Mouse (Mus musculus) heart, embryonic 13.5 days (tissue): Measurements from ENCODE around the gene Celsr1. TPM values are rescaled to one million over a fixed set of nuclear protein-coding genes. Genes with fewer than 3 reads are reported as not detected.

Experiments used
- ATAC-seq: fragments of 200-750 bp; cut with Nextera tagmentation; 2 replicates; pipeline ENCODE4 v1.8.0; 2017; ENCODE audit warnings: moderate TSS enrichment; ENCODE audit not compliant: insufficient number of reproducible peaks, low FRiP score, low TSS enrichment; ENCODE audit errors: extremely low read depth
- H3K27ac ChIP-seq: fragments of 300-500 bp; sonication (generic); replicated peaks from 2 replicates; pipeline ENCODE4 v1.5.1; 2015; ENCODE audit warnings: moderate library complexity, mild to moderate bottlenecking, inconsistent platforms
- H3K27me3 ChIP-seq: fragments of 300-500 bp; sonication (generic); replicated peaks from 2 replicates; pipeline ENCODE4 v1.6.1; 2015; ENCODE audit warnings: mild to moderate bottlenecking, inconsistent platforms
- H3K36me3 ChIP-seq: fragments of 300-500 bp; sonication (generic); 2 replicates; pipeline ENCODE4 v1.6.1; 2015; ENCODE audit warnings: mild to moderate bottlenecking, inconsistent platforms
- H3K4me1 ChIP-seq: fragments of 300-500 bp; sonication (generic); 2 replicates; pipeline ENCODE4 v1.6.1; 2015; ENCODE audit warnings: inconsistent platforms
- H3K4me2 ChIP-seq: fragments of 300-500 bp; sonication (generic); 2 replicates; pipeline ENCODE4 v1.6.1; 2015; ENCODE audit warnings: inconsistent platforms, mild to moderate bottlenecking, moderate library complexity
- H3K4me3 ChIP-seq: fragments of 300-500 bp; sonication (generic); 2 replicates; pipeline ENCODE4 v1.5.1; 2015; ENCODE audit warnings: moderate library complexity, mild to moderate bottlenecking, inconsistent platforms
- H3K9ac ChIP-seq: fragments of 300-500 bp; sonication (generic); 2 replicates; pipeline ENCODE4 v1.6.1; 2015; ENCODE audit warnings: inconsistent platforms, mild to moderate bottlenecking, moderate library complexity
- H3K9me3 ChIP-seq: fragments of 300-500 bp; sonication (generic); 2 replicates; pipeline ENCODE4 v1.6.1; 2016; ENCODE audit warnings: inconsistent platforms
- WGBS: fragments of 180-500 bp; shearing (Covaris S2); methylation state at CpG from one replicate; pipeline ENCODE4 v1.1.7; 2015; ENCODE audit warnings: mixed read lengths; 5-methylcytosine and 5-hydroxymethylcytosine counted together
- polyA plus RNA-seq: library from polyadenylated mRNA; unstranded; fragments of >200 nt; fragmentation: Nextera tagmentation; extraction: Ambion mirVana; gene quantifications from 2 replicates; pipeline ENCODE4 v1.2.1, GENCODE M21; 2015

The Celsr1 gene
- 1.3 and 1.4 TPM in 2 replicates for polyA plus RNA-seq

GRCm38 (mm10) chr15:86033191-86033841 lies at the start of gene Celsr1:
Gene Celsr1 (minus strand): TSS chr15:86033777.
- Histone ChIP-seq H3K27ac (peak within 1 kb of the TSS; percentile 58), H3K27me3 (peaks cover 50% of the 10 kb centered on the region), H3K36me3 (peaks cover 22% of the 10 kb centered on the region), H3K4me1 (peaks cover 47% of the 10 kb centered on the region), H3K9ac (peak within 1 kb of the TSS; percentile 82), H3K9me3 (0 out of 2 replicates have a peak, but pooled peaks cover 3% of the 10 kb centered on the region), H3K4me2 (peak within 1 kb of the TSS; percentile 90), H3K4me3 (peak within 1 kb of the TSS; percentile 68)
- WGBS = under 1% methylated on average over 77 of the region's 80 CpGs
- ATAC-seq = 0 out of 2 replicates have a peak, but pooled peaks have one; percentile 21

DNA sequence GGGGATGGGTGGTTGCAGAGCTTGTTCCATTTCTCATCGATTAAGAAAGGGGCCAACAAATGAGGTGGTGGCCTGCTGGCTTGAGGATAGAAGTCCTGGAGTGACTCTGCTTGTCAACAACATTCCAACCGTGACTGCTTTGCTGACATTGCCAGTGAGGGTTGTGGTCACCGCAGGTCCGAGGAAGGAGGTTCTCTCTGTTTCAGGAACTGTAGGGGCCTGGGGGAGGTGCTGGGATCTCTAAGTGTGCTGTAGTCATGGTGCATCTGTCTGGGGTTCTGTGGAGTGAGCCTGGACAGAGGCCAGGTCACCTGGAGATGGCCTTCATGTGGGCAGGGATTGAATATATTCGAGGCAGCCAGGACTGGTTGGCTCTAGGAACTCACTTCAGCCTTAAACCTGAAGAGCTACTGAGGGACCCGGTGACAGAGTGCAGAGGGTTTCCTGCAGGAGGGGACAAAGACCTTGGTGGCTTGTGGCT lies 49.7 kb upstream of the Celsr1 start:
- ATAC-seq = no peak
- H3K9me3 ChIP-seq = no peaks in the 10 kb centered on the region

DNA sequence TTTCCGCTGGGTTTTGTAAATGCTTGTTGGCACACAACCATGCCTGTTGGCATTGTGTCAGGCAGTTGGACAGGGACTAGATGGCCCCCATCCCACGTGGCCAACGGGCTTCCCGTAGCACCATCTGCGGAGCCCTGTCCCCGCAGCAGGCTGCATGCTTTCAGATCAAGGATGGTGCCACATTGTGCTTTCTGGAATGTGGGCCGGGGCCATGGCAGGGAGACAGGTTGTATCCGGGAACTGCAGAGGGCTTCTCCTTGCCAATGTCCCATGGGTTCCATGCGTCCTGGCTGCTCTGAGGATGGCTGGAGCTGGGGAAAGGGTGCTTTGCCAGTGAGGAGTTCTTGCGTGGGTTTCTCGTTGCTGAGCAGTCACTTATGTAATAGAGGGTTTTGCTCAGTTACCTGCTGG lies 49.0 kb upstream of the Celsr1 start:
- Histone ChIP-seq H3K27ac (peak overlapping the region; percentile 86), H3K27me3 (no peaks in the 10 kb centered on the region), H3K9me3 (no peaks in the 10 kb centered on the region), H3K36me3 (no peaks in the 10 kb centered on the region), H3K4me2 (peak overlapping the region; percentile 49), H3K4me3 (no peak overlapping the region), H3K4me1 (peaks cover 99% of the 10 kb centered on the region), H3K9ac (peak overlapping the region; percentile 37)
- ATAC-seq = no peak
- 72% methylated on average over 11 of the region's 11 CpGs for WGBS

More for the DNA sequence above, 49.7 kb upstream of the Celsr1 start:
- Histone ChIP-seq H3K4me1 (peaks cover 99% of the 10 kb centered on the region), H3K27me3 (no peaks in the 10 kb centered on the region), H3K27ac (peak overlapping the region; percentile 86), H3K9ac (peak overlapping the region; percentile 37), H3K4me3 (no peak overlapping the region), H3K36me3 (no peaks in the 10 kb centered on the region), H3K4me2 (peak overlapping the region; percentile 49)
- 12% methylated on average over 6 of the region's 6 CpGs for WGBS

DNA sequence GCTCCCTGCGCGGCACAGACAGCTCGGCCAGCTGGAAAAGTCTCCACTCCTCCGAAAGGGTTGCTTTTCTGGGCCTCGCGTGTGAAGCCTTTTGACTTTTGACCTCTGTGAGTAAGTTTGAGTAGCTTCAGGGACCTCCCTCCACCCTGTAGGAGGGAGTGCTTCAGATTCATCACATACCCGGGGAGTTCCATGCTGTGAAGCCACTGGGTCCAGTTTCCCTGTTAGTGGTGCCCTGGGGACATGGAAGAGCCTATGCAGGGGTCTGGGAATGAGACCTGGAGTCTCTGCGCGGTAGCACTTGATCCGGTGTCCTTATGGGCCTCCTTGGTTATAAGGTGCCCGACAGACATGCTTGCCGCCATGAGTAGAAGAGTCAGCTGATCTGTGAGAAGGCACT lies 48.1 kb upstream of the Celsr1 start:
- H3K4me1 ChIP-seq = peaks cover 97% of the 10 kb centered on the region
- H3K9me3 ChIP-seq = no peaks in the 10 kb centered on the region
- no peaks in the 10 kb centered on the region for H3K27me3 ChIP-seq
- ATAC-seq = no peak
- H3K36me3 ChIP-seq = no peaks in the 10 kb centered on the region
- H3K9ac ChIP-seq = 0 out of 2 replicates have a peak overlapping the region, but pooled peaks have one; percentile 21
- no peak overlapping the region for H3K4me2 ChIP-seq
- no peak overlapping the region for H3K4me3 ChIP-seq
- 73% methylated on average over 12 of the region's 12 CpGs for WGBS
- no peak overlapping the region for H3K27ac ChIP-seq

DNA sequence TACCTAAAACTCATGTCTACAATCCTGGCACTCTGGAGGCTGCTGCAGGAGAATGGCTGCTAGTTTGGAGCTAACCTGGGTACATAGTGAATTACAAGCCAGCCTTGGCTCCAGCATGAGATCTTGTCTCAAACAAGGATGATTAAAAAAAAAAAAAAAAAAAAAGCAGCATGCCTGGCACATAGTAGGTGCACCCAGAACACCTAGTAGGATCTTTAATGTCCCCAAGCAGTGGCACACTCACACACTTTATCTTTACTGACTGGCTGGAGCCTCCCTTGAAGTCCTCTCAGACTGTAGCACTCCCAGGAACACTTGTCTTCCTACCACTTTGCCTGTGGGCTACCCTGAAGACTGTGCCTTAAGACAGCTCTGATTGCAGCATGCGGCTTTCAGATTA lies 46.8 kb upstream of the Celsr1 start:
- Histone ChIP-seq H3K27ac (peak overlapping the region; percentile 70; the same call in 1 of the 2 replicates), H3K36me3 (no peaks in the 10 kb centered on the region), H3K9ac (no peak overlapping the region), H3K9me3 (no peaks in the 10 kb centered on the region), H3K27me3 (no peaks in the 10 kb centered on the region), H3K4me3 (no peak overlapping the region), H3K4me2 (no peak overlapping the region), H3K4me1 (peaks cover 97% of the 10 kb centered on the region)
- no peak for ATAC-seq
- WGBS = 94% methylated on average over 1 of the region's 1 CpGs

DNA sequence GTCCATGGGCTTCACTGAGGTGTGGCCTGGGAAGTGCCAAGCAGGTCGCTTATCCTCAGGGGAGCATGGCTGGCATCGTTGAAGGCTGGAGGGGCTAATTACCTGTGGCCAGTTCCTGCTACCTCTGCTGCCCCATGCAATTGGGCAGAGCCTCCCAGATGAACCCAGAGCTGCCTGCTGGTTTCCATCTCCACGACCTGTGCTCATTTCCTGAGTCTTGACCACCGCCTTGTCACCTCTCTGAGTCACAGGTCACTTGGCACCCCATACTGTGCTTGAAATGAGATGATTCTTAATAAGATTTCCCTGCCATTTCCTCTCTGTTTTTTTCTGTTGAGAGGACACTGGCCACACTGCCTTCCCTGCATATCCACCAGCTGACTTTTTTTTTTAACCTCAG lies 46.3 kb upstream of the Celsr1 start:
- Histone ChIP-seq H3K27ac (peak overlapping the region; percentile 70), H3K4me3 (no peak overlapping the region), H3K36me3 (no peaks in the 10 kb centered on the region), H3K9ac (peak overlapping the region; percentile 58), H3K4me1 (peaks cover 93% of the 10 kb centered on the region), H3K27me3 (no peaks in the 10 kb centered on the region), H3K4me2 (no peak overlapping the region), H3K9me3 (no peaks in the 10 kb centered on the region)
- no peak for ATAC-seq
- 60% methylated on average over 4 of the region's 4 CpGs for WGBS

DNA sequence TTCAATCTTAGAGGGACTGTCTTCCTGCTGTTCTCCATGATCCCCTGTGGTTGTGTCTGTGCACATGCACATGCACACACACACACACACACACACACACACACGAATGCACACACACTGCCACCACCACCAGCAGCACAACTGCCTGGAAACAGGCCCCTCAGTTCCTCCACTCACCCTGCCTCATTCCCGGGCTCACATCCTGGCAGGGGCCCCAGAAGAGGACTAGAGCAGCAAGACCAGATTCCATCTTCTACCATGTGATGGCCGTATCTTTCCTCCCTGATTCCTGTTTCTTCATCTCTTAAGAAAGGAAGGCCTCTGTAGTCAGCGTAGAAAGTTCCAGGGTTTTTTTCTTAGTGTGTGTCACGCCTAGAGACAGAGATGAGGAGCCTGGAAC lies 45.9 kb upstream of the Celsr1 start:
- Histone ChIP-seq H3K4me2 (no peak overlapping the region), H3K36me3 (no peaks in the 10 kb centered on the region), H3K4me3 (no peak overlapping the region), H3K9me3 (no peaks in the 10 kb centered on the region), H3K9ac (peak overlapping the region; percentile 58), H3K4me1 (peaks cover 91% of the 10 kb centered on the region), H3K27me3 (no peaks in the 10 kb centered on the region), H3K27ac (peak overlapping the region; percentile 70)
- WGBS = 56% methylated on average over 5 of the region's 5 CpGs
- ATAC-seq = no peak

DNA sequence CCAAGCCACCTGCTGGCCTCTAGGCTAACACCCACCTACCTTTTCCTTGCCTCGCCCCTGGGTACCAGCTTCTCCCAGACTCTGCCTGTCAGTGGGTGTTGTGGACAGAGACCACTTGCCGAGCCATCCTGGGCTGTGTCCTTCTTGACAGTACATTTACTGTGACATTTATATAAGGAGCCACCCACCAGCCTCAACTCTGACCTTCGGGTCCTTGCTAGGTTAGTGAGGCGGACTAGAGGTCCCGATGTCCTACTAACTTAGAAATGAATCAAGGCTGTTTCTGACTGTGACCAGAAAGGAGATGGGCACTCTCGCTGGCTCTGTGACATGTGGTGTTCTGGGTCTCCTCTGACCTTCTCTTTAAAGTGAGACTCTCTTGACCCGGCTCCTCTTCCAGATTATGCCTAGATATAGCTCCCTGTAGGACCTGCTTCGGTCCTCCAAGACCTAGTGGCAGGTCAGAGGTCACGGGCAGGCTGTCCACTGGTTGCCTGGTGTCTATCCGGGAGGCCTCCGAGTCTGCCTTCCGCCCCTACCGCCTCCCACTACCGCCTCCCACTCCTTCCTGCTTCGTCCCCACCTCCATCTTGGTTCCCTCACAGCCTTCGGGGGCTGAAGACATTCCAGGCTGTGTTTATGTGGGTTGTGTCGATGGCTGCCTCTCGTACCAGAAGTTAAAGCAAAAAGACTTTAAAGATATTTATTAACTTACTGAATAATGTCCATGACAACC lies 45.1 kb upstream of the Celsr1 start:
- Histone ChIP-seq H3K9me3 (no peaks in the 10 kb centered on the region), H3K4me1 (peaks cover 89% of the 10 kb centered on the region), H3K27ac (peak overlapping the region; percentile 70), H3K36me3 (no peaks in the 10 kb centered on the region), H3K9ac (peak overlapping the region; percentile 28; the same call in 1 of the 2 replicates), H3K4me2 (no peak overlapping the region), H3K4me3 (no peak overlapping the region), H3K27me3 (no peaks in the 10 kb centered on the region)
- no peak for ATAC-seq
- 52% methylated on average over 18 of the region's 18 CpGs for WGBS

DNA sequence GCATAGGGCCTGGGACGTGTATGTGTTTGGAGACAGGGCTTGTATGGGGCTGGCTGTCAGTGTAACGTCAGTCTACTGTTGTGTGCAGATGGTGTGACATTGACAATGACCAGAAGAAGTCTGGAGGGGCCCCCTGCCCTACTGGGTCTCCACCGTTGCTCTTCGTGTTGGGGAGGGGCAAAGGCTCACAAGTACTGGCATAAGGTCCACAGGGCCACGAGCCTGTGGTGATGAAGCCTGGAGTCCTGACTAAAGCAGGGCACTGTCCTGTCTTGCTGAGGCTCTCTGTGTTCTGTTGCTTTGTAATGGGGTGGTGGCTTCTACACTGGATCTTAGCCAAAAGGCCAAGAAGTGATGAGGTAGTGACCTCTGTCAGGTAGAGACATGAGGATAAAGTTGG lies 44.4 kb upstream of the Celsr1 start:
- WGBS = 32% methylated on average over 5 of the region's 5 CpGs
- Histone ChIP-seq H3K9ac (peak overlapping the region; percentile 28; the same call in 1 of the 2 replicates), H3K4me2 (no peak overlapping the region), H3K36me3 (no peaks in the 10 kb centered on the region), H3K27me3 (no peaks in the 10 kb centered on the region), H3K4me1 (peaks cover 85% of the 10 kb centered on the region), H3K27ac (no peak overlapping the region), H3K4me3 (no peak overlapping the region), H3K9me3 (no peaks in the 10 kb centered on the region)
- no peak for ATAC-seq

DNA sequence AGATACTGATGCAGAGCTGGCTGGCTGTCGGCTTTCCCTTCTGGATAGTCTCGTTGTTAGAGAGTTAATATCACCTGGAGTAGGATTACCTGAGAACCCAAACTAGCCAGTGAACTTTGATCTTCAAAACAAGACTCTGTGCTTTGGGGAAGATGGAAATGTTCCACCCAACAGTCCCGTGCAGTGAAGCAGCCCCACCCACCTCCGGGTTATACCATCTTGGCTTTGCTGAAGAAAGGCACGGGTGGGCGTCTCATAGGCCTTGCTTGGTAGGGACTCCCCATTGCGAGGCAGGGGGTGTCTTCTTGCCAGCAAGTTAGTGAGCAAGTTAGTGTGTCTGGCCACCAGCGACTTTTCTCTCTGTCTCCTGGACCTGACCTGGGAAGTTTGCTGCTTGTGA lies 42.8 kb upstream of the Celsr1 start:
- no peak overlapping the region for H3K9ac ChIP-seq
- H3K27me3 ChIP-seq = no peaks in the 10 kb centered on the region
- no peak overlapping the region for H3K4me2 ChIP-seq
- no peaks in the 10 kb centered on the region for H3K9me3 ChIP-seq
- H3K4me3 ChIP-seq = no peak overlapping the region
- H3K4me1 ChIP-seq = peaks cover 73% of the 10 kb centered on the region
- H3K27ac ChIP-seq = no peak overlapping the region
- ATAC-seq = no peak
- WGBS = 76% methylated on average over 8 of the region's 8 CpGs
- H3K36me3 ChIP-seq = no peaks in the 10 kb centered on the region

DNA sequence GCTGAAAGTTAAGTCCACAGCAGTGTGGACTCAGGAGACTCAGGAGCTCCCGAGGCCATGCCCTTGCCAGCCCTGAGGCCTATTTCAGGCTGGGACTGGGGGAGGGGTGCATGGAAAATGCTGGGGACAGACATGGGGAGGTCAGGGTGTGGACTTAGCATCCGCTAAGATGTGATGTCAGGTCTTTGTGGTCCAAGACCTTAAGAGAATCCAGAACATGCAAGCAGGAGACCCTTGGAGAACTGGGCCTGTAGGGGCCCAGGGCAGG lies 42.4 kb upstream of the Celsr1 start:
- 55% methylated on average over 2 of the region's 2 CpGs for WGBS
- peaks cover 73% of the 10 kb centered on the region for H3K4me1 ChIP-seq

More for the DNA sequence above, 42.4 kb upstream of the Celsr1 start:
- H3K9ac ChIP-seq = no peak overlapping the region
- no peaks in the 10 kb centered on the region for H3K27me3 ChIP-seq
- H3K4me2 ChIP-seq = no peak overlapping the region
- H3K27ac ChIP-seq = no peak overlapping the region
- no peaks in the 10 kb centered on the region for H3K9me3 ChIP-seq
- no peak for ATAC-seq
- H3K36me3 ChIP-seq = no peaks in the 10 kb centered on the region
- H3K4me3 ChIP-seq = no peak overlapping the region
